Mouse (Mus musculus) left cerebral cortex, adult 9 months (tissue): ENCODE data around the gene Tmem130.

Experiments
- DNase-seq, 2 experiments: peaks; one replicate each; pipeline ENCODE4 v3.0.0; 2022; ENCODE audit warnings: low spot score in 2 of 2

Gene Tmem130

DNA sequence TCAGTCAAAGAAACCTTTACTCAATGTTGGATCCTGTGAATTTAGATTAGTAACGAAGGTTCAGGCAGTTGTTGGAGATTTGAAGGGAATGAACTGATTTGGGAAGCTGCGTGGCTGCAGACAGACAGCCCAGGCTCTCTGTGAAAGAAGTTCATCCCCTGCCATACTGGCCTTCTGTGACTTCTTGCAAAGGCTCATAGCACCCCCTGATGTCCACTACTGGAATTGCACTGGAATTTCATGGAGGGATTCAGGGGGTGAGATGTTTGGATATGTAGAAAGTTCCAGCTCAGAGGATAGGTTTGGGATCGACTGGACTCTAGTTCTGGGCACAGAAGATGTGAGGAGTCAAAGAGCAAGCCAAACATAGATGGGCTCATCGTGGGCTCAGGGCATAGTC, 27.7 kb downstream of the Tmem130 start:
- peak; percentile 38 to 81 for DNase-seq

- no peak for DNase-seq
These were observed 32.4 kb downstream of the Tmem130 start for GRCm38 (mm10) chr5:144729216-144729615.

- no peak for DNase-seq
These were observed 33.4 kb downstream of the Tmem130 start for GRCm38 (mm10) chr5:144728237-144728636.

- peak in 1 of 2 experiments; percentile 78 for DNase-seq
These were observed 34.5 kb downstream of the Tmem130 start for GRCm38 (mm10) chr5:144727119-144727518.

GRCm38 (mm10) chr5:144725554-144725953, 36.1 kb downstream of the Tmem130 start:
- DNase-seq: no peak

- no peak for DNase-seq
These were observed 36.7 kb downstream of the Tmem130 start for GRCm38 (mm10) chr5:144724926-144725325.

DNA sequence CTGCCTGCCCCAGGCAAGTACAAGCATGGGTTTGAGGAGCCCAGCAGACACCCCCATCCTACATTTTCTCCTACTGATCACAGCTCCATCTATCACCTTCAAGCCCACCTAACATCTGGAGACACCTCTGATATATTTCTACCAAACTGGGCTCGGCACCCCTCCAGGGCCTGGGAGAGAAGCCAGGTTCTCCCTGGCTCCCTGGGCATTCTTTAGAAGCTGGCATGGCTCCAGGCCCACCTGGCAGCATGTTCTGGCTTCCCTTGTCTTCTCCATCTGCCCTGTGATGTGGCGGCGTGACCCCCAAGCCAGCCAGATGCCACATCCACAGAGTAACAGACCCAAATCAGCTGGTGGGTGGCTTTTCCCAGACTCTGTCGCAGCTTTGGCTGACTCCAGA, 41.3 kb downstream of the Tmem130 start:
- peak in 1 of 2 experiments; percentile 61 for DNase-seq

- DNase-seq: peak; percentile 36 to 67
These were observed 41.8 kb downstream of the Tmem130 start for GRCm38 (mm10) chr5:144719781-144720180.

DNA sequence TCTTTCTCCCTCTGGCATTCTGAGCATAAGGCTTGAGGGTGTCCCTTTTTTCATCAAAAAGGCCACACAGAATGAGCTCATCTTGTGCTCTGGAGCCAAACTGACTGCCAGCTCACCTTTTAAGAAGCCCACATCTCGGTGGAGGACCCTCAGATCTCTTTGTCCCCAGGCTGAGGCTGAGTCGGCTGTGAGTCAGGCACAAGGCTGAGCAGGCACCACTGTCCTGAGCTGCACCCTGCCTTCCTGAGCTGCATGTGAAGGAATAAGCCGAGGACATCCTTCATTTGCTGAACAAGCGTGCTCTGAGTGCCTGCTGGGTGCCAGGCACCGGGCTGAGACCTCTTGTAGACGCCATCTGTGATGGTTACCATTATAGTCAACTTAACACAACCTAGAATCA, 44.4 kb downstream of the Tmem130 start:
- no peak for DNase-seq

DNA sequence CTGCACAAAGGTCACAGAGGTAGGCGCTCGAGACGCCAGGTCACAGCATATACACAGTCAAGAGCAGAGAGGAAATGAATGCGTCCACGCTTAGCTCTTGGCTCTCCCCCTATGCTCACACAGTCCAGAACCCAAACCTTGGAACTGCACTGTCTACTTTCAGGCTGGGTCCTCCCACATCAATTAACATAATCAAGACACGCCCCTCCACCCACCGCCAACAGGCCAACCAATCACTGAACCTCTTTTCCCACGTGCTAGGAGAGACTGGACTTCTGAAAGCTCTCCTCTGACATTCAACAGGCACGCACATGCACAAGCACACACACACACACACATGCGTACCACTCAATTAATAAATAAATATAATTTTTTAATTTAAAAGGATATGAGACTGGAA, 48.2 kb downstream of the Tmem130 start:
- no peak for DNase-seq

GRCm38 (mm10) chr5:144707603-144708002, 54.0 kb downstream of the Tmem130 start:
- DNase-seq: peak; percentile 47 to 62

GRCm38 (mm10) chr5:144703464-144704368, 57.9 kb downstream of the Tmem130 start:
- no peak for DNase-seq

DNA sequence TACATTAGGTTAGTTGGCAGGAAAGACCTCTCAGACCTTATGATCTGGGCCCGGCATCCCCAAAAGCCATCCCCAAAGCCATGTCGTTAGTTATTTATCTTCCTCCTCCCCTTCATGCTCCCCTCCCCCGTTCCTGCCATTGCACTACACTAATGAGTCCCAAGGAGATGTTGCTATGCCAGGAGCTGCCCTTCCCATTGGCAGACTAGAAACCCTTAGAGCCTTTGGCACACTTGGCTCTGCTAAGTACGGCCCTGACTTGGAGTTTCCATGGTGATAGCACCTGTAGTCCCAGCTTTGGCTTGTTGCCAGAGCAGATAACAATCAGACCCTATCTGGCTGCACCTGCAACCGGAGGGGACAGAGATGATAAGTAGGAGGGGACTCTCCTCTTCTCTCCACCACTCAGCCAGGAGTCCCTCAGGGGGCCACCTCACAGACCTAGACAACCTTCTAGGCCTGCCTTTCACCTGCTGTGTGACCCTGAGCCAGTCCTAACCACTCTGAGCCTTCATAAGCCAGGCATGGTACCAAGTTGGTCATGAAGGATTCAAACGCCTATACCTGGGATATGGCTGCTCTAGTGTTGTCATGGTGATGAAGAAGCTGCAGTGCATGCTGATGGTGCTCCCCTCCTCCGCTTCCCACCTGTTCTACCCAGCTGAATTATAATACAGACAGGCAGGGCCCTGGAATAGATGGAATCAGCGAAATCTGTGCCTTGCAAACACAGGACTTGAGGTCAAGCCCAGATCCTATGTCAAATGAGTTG, 66.1 kb downstream of the Tmem130 start:
- DNase-seq: peak in 1 of 2 experiments; percentile 10

- DNase-seq: no peak
These were observed 67.5 kb downstream of the Tmem130 start for GRCm38 (mm10) chr5:144694161-144694560.

GRCm38 (mm10) chr5:144691421-144691820, 70.2 kb downstream of the Tmem130 start:
- DNase-seq: no peak

- no peak for DNase-seq
These were observed 73.2 kb downstream of the Tmem130 start for GRCm38 (mm10) chr5:144688371-144688770.
